Mouse (Mus musculus) lung, embryonic 16.5 days (tissue): ENCODE data around the gene Rspo4. TPM values are rescaled to one million over a fixed set of nuclear protein-coding genes. Genes with fewer than 3 reads are reported as not detected.

ENCODE experiments used
- ATAC-seq: fragments of 200-750 bp; cut with Nextera tagmentation; 2 replicates; pipeline ENCODE4 v1.8.0; 2017; ENCODE audit warnings: low read depth, mild to moderate bottlenecking, moderate library complexity
- H3K27ac ChIP-seq: fragments of 300-500 bp; sonication (generic); 2 replicates; pipeline ENCODE4 v1.5.1; 2014; ENCODE audit warnings: mild to moderate bottlenecking, control low read depth, low read length
- H3K27me3 ChIP-seq: fragments of 300-500 bp; sonication (generic); 2 replicates; pipeline ENCODE4 v1.6.1; 2014; ENCODE audit warnings: low read depth, low read length, mixed read lengths; ENCODE audit not compliant: control insufficient read depth, insufficient read depth
- H3K36me3 ChIP-seq: fragments of 300-500 bp; sonication (generic); 2 replicates; pipeline ENCODE4 v1.6.1; 2014; ENCODE audit warnings: low read length; ENCODE audit not compliant: control insufficient read depth, insufficient read depth
- H3K4me1 ChIP-seq: fragments of 300-500 bp; sonication (generic); replicated peaks from 2 replicates; pipeline ENCODE4 v1.6.1; 2014; ENCODE audit warnings: low read length, mixed read lengths; ENCODE audit not compliant: control insufficient read depth, insufficient read depth
- H3K4me2 ChIP-seq: fragments of 300-500 bp; sonication (generic); 2 replicates; pipeline ENCODE4 v1.6.1; 2014; ENCODE audit warnings: low read depth, low read length, control low read depth
- H3K4me3 ChIP-seq: fragments of 300-500 bp; sonication (generic); 2 replicates; pipeline ENCODE4 v1.5.1; 2014; ENCODE audit warnings: mild to moderate bottlenecking, low read length, control low read depth
- H3K9ac ChIP-seq: fragments of 300-500 bp; sonication (generic); 2 replicates; pipeline ENCODE4 v1.6.1; 2014; ENCODE audit warnings: low read length, control low read depth
- H3K9me3 ChIP-seq: fragments of 300-500 bp; sonication (generic); 2 replicates; pipeline ENCODE4 v1.6.1; 2016; ENCODE audit warnings: low read length; ENCODE audit not compliant: control insufficient read depth
- WGBS: fragments of 180-500 bp; shearing (Covaris S2); extraction: QIAGEN DNeasy Blood & Tissue Kit; methylation state at CpG from one replicate; pipeline ENCODE4 v1.1.7; 2014; 5-methylcytosine and 5-hydroxymethylcytosine counted together
- polyA plus RNA-seq: library from polyadenylated mRNA; unstranded; fragments of >200 nt; fragmentation: Nextera tagmentation; extraction: Ambion mirVana; gene quantifications from 2 replicates; pipeline ENCODE4 v1.2.1, GENCODE M21; 2015

The Rspo4 gene
- polyA plus RNA-seq, 1 experiment from 2014 or later = 0.94 TPM

- H3K4me2 ChIP-seq = no peak overlapping the region
- H3K9me3 ChIP-seq = no peaks in the 10 kb centered on the region
- no peak overlapping the region for H3K27ac ChIP-seq
- no peaks in the 10 kb centered on the region for H3K36me3 ChIP-seq
- no peak overlapping the region for H3K4me3 ChIP-seq
- no peak for ATAC-seq
- H3K9ac ChIP-seq = no peak overlapping the region
- 48% methylated on average over 2 of the region's 2 CpGs for WGBS
- H3K27me3 ChIP-seq = no peaks in the 10 kb centered on the region
- no peaks in the 10 kb centered on the region for H3K4me1 ChIP-seq
These were observed 37.0 kb downstream of the Rspo4 start for GRCm38 (mm10) chr2:151879760-151880159.

GRCm38 (mm10) chr2:151891031-151891430 is 48.3 kb downstream of the Rspo4 start:
- H3K4me2 ChIP-seq = no peak overlapping the region
- H3K9me3 ChIP-seq = no peaks in the 10 kb centered on the region
- H3K27me3 ChIP-seq = no peaks in the 10 kb centered on the region
- WGBS = 61% methylated on average over 6 of the region's 6 CpGs
- H3K27ac ChIP-seq = no peak overlapping the region
- ATAC-seq = no peak
- H3K36me3 ChIP-seq = no peaks in the 10 kb centered on the region
- no peak overlapping the region for H3K4me3 ChIP-seq
- H3K9ac ChIP-seq = no peak overlapping the region
- H3K4me1 ChIP-seq = no peaks in the 10 kb centered on the region

GRCm38 (mm10) chr2:151893122-151893774 is 50.5 kb downstream of the Rspo4 start:
- Histone ChIP-seq H3K4me2 (no peak overlapping the region), H3K9ac (no peak overlapping the region), H3K4me1 (no peaks in the 10 kb centered on the region), H3K27me3 (no peaks in the 10 kb centered on the region), H3K36me3 (no peaks in the 10 kb centered on the region), H3K9me3 (no peaks in the 10 kb centered on the region), H3K27ac (no peak overlapping the region), H3K4me3 (no peak overlapping the region)
- ATAC-seq = no peak
- WGBS = 35% methylated on average over 15 of the region's 15 CpGs

- H3K4me2 ChIP-seq = no peak overlapping the region
- no peaks in the 10 kb centered on the region for H3K9me3 ChIP-seq
- H3K4me1 ChIP-seq = no peaks in the 10 kb centered on the region
- no peak overlapping the region for H3K4me3 ChIP-seq
- H3K36me3 ChIP-seq = no peaks in the 10 kb centered on the region
- no peak overlapping the region for H3K27ac ChIP-seq
- no peaks in the 10 kb centered on the region for H3K27me3 ChIP-seq
- no peak for ATAC-seq
- 62% methylated on average over 8 of the region's 8 CpGs for WGBS
- no peak overlapping the region for H3K9ac ChIP-seq
These were observed 51.7 kb downstream of the Rspo4 start for GRCm38 (mm10) chr2:151894209-151894980.

- Histone ChIP-seq H3K4me2 (no peak overlapping the region), H3K36me3 (no peaks in the 10 kb centered on the region), H3K27ac (no peak overlapping the region), H3K4me3 (no peak overlapping the region), H3K9me3 (no peaks in the 10 kb centered on the region), H3K9ac (no peak overlapping the region), H3K27me3 (no peaks in the 10 kb centered on the region), H3K4me1 (no peaks in the 10 kb centered on the region)
- ATAC-seq = no peak
- 69% methylated on average over 5 of the region's 5 CpGs for WGBS
These were observed 53.2 kb downstream of the Rspo4 start for GRCm38 (mm10) chr2:151895911-151896310.

- no peak for ATAC-seq
- H3K27me3 ChIP-seq = no peaks in the 10 kb centered on the region
- H3K4me1 ChIP-seq = no peaks in the 10 kb centered on the region
- H3K36me3 ChIP-seq = no peaks in the 10 kb centered on the region
- no peak overlapping the region for H3K4me3 ChIP-seq
- no peak overlapping the region for H3K27ac ChIP-seq
- no peak overlapping the region for H3K9ac ChIP-seq
- H3K9me3 ChIP-seq = no peaks in the 10 kb centered on the region
- WGBS = 74% methylated on average over 1 of the region's 1 CpGs
- H3K4me2 ChIP-seq = no peak overlapping the region
These were observed 55.4 kb downstream of the Rspo4 start for GRCm38 (mm10) chr2:151898106-151898505.

- H3K27ac ChIP-seq = no peak overlapping the region
- no peaks in the 10 kb centered on the region for H3K4me1 ChIP-seq
- no peaks in the 10 kb centered on the region for H3K27me3 ChIP-seq
- H3K36me3 ChIP-seq = no peaks in the 10 kb centered on the region
- H3K9me3 ChIP-seq = no peaks in the 10 kb centered on the region
- no peak for ATAC-seq
- WGBS = 43% methylated on average over 4 of the region's 4 CpGs
- H3K4me3 ChIP-seq = no peak overlapping the region
- no peak overlapping the region for H3K4me2 ChIP-seq
- no peak overlapping the region for H3K9ac ChIP-seq
These were observed 58.1 kb downstream of the Rspo4 start for GRCm38 (mm10) chr2:151900845-151901244.

GRCm38 (mm10) chr2:151903267-151903666 is 60.5 kb downstream of the Rspo4 start:
- H3K36me3 ChIP-seq = no peaks in the 10 kb centered on the region
- no peak for ATAC-seq
- no peaks in the 10 kb centered on the region for H3K27me3 ChIP-seq
- no peak overlapping the region for H3K9ac ChIP-seq
- 81% methylated on average over 6 of the region's 6 CpGs for WGBS
- no peak overlapping the region for H3K4me3 ChIP-seq
- no peak overlapping the region for H3K27ac ChIP-seq
- no peaks in the 10 kb centered on the region for H3K9me3 ChIP-seq
- H3K4me2 ChIP-seq = no peak overlapping the region
- no peaks in the 10 kb centered on the region for H3K4me1 ChIP-seq

- Histone ChIP-seq H3K36me3 (no peaks in the 10 kb centered on the region), H3K4me2 (no peak overlapping the region), H3K4me1 (no peaks in the 10 kb centered on the region), H3K27me3 (no peaks in the 10 kb centered on the region), H3K9me3 (no peaks in the 10 kb centered on the region), H3K27ac (no peak overlapping the region), H3K4me3 (no peak overlapping the region), H3K9ac (no peak overlapping the region)
- 51% methylated on average over 4 of the region's 4 CpGs for WGBS
- ATAC-seq = no peak
These were observed 61.2 kb downstream of the Rspo4 start for GRCm38 (mm10) chr2:151903933-151904332.
